Mouse (Mus musculus): ENCODE measurements around the gene Snx18.

Gene Snx18

DNA sequence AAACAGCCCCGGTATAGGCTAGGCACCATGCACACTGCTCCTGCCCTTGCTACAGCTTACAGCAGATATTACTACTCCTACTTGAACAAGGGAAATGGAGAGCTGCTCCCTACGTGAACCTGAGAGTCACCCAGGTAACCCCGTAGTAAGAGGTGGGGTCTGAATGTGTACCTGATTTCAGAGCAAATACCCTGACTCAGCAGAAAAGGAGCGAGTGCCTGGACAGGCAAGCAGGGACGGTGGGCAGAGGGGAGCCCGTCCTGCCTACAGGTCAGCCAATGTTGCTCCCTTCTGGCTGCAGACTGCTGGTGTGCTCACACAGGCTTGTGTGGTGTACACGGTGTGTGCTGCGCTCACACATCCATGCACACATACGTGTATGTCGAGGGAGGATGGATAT is 20.7 kb downstream of the Snx18 start:
- no peak for DNase-seq (ENCODE audit: low read depth, low spot score)

DNA sequence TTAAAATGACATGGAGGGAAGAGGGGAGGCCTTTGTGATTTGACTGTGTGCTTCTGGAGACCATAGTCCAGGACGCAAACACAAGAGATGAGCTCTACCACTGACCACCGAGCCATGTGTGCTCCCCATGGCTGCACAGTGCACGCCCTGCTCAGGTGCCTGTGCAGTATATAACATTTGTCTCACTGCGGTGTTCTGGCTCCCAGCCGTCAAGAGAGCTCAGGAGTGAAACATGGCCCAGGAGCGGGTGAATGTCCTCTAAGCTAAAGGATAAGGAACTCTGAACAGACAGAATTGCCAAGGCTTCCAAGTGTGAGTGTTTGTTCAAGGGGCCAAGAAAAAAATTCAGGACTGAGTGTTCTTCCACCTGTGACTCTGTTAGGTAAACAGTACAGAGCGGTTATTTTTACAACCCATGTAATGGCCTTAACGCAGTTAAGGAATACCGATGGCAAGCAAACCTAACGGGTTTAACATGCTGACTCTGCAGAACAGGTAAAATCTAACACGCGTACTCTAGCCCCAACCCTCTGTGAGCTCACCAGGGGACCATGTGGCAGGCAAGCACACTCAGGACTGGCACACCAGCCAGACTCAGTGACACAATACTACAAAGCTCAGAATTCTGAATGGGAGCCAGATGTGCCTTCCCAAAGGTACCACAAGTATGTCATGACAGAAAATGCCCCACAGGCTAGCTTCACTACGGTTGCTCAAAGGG is 21.4 kb downstream of the Snx18 start:
- no peak for DNase-seq (ENCODE audit: low read depth, low spot score)

- no peak for DNase-seq (ENCODE audit: low read depth, low spot score)
These were observed 22.4 kb downstream of the Snx18 start for GRCm38 (mm10) chr13:113595987-113596386.

GRCm38 (mm10) chr13:113595219-113595618 is 23.1 kb downstream of the Snx18 start:
- no peak for DNase-seq (ENCODE audit: low read depth, low spot score)

DNA sequence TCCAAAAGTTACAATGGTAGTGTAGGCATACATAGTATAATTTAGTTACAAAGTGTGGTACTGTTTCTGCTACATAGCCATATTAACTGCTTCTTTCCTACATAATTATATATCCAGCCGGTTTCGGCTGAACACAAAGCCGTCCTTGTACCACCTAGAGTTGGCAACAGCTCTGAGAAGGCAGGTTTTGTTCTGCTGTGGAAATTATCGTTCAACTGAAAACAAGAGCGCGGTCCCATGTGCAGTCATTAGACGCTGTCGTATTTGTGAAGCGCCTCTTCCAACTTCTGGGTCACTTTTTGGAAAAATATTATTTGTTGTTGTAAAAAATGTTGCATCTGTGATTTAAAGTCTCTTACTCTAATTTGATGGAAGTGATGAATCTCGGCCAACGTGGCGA is 24.0 kb downstream of the Snx18 start:
- DNase-seq (ENCODE audit: low read depth, low spot score), result no peak

DNA sequence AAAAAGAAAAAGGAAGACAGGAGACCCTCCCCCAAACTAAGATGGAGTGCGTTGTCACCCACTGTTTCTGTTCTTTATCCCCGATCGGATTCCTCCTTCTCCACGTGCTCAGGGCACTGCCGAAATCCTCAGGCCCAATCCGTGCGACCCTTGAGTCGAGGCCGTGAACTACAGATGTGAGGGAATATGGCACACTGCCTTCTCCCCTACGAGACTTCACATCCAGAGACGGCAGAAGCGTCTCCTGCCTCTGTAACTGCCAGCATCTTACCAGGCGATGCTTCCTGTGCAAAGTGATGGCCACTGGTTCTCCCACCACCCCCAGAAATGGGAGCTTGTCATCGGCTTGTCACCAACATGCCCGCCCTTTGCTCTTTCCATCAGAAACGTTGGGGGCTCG is 24.7 kb downstream of the Snx18 start:
- DNase-seq (ENCODE audit: low read depth, low spot score), result no peak

DNA sequence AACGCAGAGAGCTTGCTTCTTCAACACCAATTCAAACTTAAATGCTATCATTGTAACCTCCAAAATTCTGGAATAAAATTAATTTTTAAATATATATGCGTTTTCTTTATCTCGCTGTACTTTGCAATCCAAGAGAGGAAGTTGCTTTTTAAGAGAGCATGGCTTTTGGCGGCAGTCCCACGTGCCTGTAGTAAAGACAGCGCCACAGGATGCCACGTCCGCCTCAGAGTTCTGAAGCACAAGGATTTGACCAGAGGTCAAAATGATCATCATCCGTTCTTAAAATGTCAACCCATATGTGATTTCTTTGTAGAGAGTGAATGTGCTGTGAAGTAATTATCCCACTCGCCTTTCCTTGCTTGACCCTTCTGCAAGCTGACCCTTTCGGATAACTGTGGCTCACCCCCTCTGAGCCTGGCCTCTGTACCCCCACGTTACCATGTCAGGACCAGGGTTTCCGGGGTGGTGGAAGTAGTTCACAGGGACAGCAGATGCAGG is 25.6 kb downstream of the Snx18 start:
- no peak for DNase-seq (ENCODE audit: low read depth, low spot score)

DNA sequence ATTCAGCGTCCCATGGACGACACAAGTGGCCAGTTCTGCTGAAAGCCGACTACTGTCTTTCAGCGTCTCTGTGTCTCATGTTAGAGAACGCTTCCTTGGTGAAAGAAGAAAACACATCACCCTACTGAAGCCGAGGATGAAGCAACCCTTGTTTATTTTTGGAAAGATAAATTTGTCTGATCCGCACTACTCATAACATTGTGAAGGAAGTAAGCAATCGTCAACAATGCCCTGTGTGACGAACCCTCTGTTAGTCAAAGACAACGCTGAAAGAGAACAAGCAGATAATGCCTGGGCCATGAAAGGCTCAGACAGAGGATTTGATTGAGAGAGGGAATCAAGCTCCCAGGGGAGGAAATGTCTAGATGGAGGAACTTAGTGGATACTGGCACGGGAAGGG is 27.0 kb downstream of the Snx18 start:
- no peak for DNase-seq (ENCODE audit: low read depth, low spot score)

DNA sequence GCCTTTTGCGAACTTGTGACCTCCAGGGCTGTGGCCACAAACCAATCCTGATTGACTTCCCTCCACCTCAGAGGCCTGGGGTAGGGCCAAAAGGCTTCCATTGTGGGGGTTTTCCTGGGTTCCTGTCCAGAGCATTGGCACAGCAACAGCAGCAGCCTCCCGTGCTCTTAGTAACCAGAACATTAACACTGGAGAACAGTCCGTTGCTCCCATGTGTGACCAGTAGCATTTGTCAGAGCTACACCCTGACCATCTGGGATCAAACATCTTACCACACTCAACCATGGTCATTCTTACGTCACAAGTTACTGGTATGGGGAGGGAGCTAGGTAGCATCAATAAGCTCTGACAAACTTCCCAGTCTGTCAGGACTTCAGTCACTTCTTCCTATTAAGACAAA is 28.1 kb downstream of the Snx18 start:
- DNase-seq (ENCODE audit: low read depth, low spot score), result no peak

DNA sequence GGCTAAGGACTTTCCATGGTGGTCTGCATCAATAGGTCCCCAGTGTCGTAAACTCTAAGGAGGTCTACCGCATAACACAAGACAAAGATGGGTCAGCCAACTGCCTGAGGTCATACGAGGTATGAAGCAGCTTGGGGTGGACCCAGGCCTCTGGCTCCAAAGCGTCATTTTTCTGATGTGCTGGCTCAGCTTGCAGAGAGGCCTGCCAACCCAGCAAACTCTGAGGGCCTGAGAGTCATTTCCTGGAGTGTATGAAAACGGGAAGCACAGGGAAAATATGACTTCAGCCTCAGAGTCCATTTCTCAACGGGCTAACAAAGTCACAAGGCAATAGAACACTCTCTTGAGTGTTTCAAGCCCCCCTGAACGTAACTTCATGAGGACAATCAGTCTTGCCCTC is 28.9 kb downstream of the Snx18 start:
- DNase-seq (ENCODE audit: low read depth, low spot score), result no peak

DNA sequence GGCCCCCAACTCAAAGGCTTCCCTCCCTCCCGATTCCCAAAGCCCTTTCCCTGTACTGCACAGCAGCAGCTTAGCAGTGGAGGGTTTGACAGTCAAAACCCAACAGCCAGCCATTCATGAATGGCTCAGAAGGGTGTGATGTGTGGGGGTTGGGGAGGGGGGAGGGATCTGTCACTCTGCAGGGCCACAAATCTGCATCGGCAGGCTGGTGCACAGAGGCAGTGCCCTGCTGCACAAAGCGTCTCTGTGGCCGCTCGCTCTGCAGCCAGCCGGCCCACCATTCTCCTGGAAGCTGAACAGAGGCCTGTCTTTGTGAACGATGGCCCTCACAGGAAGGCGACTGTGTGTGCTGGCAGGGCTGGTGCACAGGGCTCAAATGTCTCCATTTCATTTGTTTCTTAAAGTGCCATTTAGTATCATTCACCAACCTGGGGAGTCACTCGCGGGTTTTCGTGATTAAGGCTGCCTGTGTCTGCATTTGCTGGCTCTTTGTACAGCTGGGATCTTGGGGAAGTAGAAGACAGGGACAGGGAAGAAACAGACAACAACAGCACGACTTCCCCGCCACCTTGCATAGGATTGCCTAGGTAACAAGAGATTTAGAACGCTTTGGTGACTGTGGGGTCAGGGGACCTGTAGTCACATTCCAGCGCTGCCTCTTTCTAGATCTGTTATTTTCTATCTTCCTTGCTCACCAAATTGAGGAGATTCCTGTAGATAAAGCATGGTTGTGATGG is 31.0 kb downstream of the Snx18 start:
- DNase-seq (ENCODE audit: low read depth, low spot score), result peak; percentile 60

- DNase-seq (ENCODE audit: low read depth, low spot score), result no peak
These were observed 32.8 kb downstream of the Snx18 start for GRCm38 (mm10) chr13:113585606-113586005.

- DNase-seq (ENCODE audit: low read depth, low spot score), result no peak
These were observed 33.9 kb downstream of the Snx18 start for GRCm38 (mm10) chr13:113584431-113584830.

DNA sequence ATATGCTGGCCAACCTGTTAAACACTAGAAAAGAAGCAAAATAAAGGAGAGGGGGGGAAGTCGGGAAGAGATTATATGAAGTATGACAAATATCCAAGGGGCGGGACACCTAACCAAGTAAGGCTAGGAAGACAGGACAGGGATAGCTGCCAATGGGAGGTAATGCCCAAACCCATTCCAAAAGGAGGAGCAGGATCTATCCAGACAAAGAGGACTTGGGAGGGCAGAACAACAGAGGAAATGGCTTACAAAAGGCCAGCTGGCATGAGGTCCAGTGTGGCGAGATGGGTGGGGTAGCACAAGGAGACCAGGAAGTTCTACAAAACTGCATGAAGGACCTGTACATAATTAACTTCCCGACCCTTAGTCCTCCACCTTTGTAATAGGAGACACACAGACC is 34.8 kb downstream of the Snx18 start:
- no peak for DNase-seq (ENCODE audit: low read depth, low spot score)

DNA sequence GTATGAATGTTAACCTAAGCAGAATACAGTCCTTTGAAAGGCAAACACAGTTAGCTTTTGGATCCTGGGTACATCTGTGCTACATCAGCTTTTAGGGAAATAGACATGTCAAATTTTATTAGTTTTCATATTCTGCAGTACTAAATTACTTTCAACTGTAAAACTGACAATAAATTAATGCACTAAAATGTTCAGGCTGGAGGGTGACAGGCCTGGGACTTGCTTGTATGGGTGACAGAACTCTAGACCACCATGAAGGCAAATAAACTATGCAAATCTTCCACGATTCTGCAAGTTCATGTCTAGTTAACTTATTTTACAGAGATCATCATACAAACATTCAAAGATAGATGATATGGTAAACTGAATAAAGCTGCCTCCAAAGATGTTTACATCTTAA is 36.3 kb downstream of the Snx18 start:
- DNase-seq (ENCODE audit: low read depth, low spot score), result no peak

DNA sequence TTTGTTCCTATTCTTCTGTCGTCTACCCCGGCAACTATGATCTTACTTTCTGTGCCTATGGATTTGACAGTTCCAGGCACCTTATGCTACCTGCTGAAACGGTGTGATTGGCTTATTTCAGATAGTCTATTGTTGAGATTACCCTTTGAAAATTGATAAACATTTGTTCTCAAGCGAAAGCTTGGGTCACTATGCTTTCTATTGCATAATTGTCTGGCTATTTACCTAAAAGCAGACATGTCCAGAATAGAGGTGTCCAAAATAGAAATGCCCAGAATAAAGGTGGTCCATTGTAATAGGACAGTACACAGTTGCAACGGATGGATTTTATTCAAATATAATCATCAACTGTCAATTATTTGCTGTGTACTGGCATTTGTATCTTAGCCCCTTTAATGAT is 36.9 kb downstream of the Snx18 start:
- no peak for DNase-seq (ENCODE audit: low read depth, low spot score)

DNA sequence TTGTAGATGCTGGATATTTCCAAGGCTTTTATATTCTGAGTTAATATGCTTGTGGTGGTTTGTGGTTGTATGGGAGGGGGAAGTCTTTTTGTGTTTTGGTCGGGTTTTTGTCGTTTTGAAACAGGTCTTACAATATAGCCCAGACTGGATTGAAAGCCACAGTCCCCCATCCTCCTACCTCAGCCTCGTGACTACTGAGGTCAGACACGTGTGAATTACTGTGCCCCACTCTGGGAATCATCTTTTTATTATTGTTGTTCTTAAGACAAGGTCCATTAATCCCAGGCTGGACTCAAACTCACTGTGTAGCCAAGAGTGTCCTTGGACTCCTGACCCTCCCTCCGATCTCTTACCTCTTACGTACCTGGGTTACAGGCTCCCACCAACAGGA is 38.0 kb downstream of the Snx18 start:
- DNase-seq (ENCODE audit: low read depth, low spot score), result no peak

DNA sequence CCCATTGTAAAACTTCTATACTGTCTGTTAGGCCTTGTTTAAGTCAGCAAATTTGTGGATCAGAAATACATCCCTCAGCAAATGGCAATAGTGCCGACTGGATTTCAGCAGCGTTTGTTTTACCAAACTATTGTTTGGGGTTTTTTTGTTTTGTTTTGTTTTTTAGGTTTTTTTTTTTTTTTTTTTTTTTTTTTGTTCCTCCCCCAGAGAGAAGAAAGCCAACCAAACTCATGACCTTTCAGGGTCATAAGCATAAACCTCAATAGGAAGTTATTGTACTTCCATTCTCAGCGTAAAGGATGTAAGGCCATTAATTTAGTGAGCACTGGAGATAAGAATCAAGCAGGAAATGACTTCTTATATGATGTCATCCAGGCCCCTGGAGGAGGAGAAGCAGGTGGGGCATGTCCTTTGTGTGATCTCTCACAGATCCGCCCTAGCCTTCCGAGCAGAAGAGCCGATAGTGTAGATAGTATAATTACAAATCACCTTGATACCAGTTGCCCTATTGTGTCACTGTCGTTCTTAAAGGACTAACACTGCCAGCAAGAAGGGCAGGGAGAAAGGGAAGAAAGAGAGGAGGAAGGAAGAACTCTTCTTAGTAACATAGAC is 38.5 kb downstream of the Snx18 start:
- DNase-seq (ENCODE audit: low read depth, low spot score), result no peak

- no peak for DNase-seq (ENCODE audit: low read depth, low spot score)
These were observed 44.1 kb downstream of the Snx18 start for GRCm38 (mm10) chr13:113574232-113574631.

GRCm38 (mm10) chr13:113573377-113573776 is 45.0 kb downstream of the Snx18 start:
- DNase-seq (ENCODE audit: low read depth, low spot score), result no peak

- no peak for DNase-seq (ENCODE audit: low read depth, low spot score)
These were observed 46.2 kb downstream of the Snx18 start for GRCm38 (mm10) chr13:113572046-113572686.

GRCm38 (mm10) chr13:113569526-113569925 is 48.8 kb downstream of the Snx18 start:
- no peak for DNase-seq (ENCODE audit: low read depth, low spot score)

All from forelimb bud, embryonic 11.5 days (tissue).